Mouse (Mus musculus): Measurements from ENCODE around the gene Tex50. TPM values are rescaled to one million over a fixed set of nuclear protein-coding genes. Genes with fewer than 3 reads are reported as not detected.

Gene Tex50
- polyA plus RNA-seq, 1 experiment from 2014 or later = 0.32 TPM

GRCm38 (mm10) chr1:161109216-161109615, 49.9 kb downstream of the Tex50 start:
- Histone ChIP-seq H3K4me1 (no peaks in the 10 kb centered on the region), H3K9me3 (replicated peaks) (no peaks in the 10 kb centered on the region), H3K4me2 (no peak overlapping the region), H3K9ac (no peak overlapping the region), H3K4me3 (replicated peaks) (no peak overlapping the region), H3K27me3 (no peaks in the 10 kb centered on the region), H3K36me3 (peaks cover 37% of the 10 kb centered on the region), H3K27ac (no peak overlapping the region)
- ATAC-seq (replicated peaks; ENCODE audit: low FRiP score) = no peak
- WGBS = 85% methylated on average over 8 of the region's 8 CpGs

Other genes starting within 250 kb of the Tex50 start
- 3.1 and 6.8 TPM in 2 replicates for gene Serpinc1, start 180.7 kb downstream of the Tex50 start, polyA plus RNA-seq (2015; fragmentation: Nextera tagmentation; extraction: Ambion mirVana)
- 7.8 and 8.3 TPM in 2 replicates for gene Zbtb37, start 124.5 kb downstream of the Tex50 start, polyA plus RNA-seq (2015; fragmentation: Nextera tagmentation; extraction: Ambion mirVana)
- gene Dars2, start 88.7 kb downstream of the Tex50 start, polyA plus RNA-seq (2015; fragmentation: Nextera tagmentation; extraction: Ambion mirVana) = 35.7 and 38.1 TPM in 2 replicates
- 30.5 and 30.9 TPM in 2 replicates for gene Cenpl, start 88.6 kb downstream of the Tex50 start, polyA plus RNA-seq (2015; fragmentation: Nextera tagmentation; extraction: Ambion mirVana)
- 15.7 and 17.4 TPM in 2 replicates for gene Klhl20, start 27.8 kb downstream of the Tex50 start, polyA plus RNA-seq (2015; fragmentation: Nextera tagmentation; extraction: Ambion mirVana)
- 5.1 and 5.5 TPM in 2 replicates for gene Ankrd45, start 16.6 kb downstream of the Tex50 start, polyA plus RNA-seq (2015; fragmentation: Nextera tagmentation; extraction: Ambion mirVana)
- gene Prdx6, start 91.9 kb upstream of the Tex50 start, polyA plus RNA-seq (2015; fragmentation: Nextera tagmentation; extraction: Ambion mirVana) = 489 and 496 TPM in 2 replicates
- gene Tnfsf4, start 236.1 kb upstream of the Tex50 start, polyA plus RNA-seq (2015; fragmentation: Nextera tagmentation; extraction: Ambion mirVana) = 0.08 and 0.12 TPM in 2 replicates

Measured in kidney, embryonic 15.5 days (tissue).